Mouse (Mus musculus) spleen, adult 2 months (tissue): ENCODE data around the gene Tenm2.

Experiments used
- CTCF ChIP-seq: fragments of 200-500 bp; IDR thresholded peaks from 2 replicates; pipeline ENCODE4 v1.5.1; 2011; ENCODE audit warnings: mild to moderate bottlenecking, inconsistent platforms; ENCODE audit not compliant: insufficient read depth, insufficient read length, insufficient replicate concordance; ENCODE audit errors: extremely low read depth
- POLR2A ChIP-seq: fragments of 200-500 bp; IDR thresholded peaks from 2 replicates; pipeline ENCODE4 v1.6.1; 2011; ENCODE audit warnings: low read depth, low read length, inconsistent platforms

DNA sequence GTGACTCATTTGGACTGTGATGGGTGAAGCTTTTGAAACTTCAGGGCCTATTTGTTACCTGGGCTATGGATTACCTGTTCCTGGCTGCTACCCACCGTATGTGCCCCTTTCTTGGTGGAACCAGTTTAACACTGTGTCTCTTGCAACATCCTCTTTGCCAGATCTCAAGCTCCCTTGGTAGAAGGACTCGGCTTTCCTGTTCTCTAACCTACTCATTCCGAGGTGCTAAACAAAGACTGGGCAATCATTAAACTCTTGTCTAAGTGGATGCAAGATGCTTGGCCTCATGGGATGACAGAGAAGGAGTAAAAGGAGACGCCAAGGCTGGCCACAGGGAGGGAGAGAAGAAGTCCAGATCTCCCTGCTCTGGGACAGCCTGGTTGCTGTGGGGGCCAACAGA is 1198.5 kb downstream of the Tenm2 start:
- no peak for TF ChIP-seq CTCF
- no peak for TF ChIP-seq POLR2A
